Mouse (Mus musculus): ENCODE measurements around the gene Ptchd1. TPM values are rescaled to one million over a fixed set of nuclear protein-coding genes. Genes with fewer than 3 reads are reported as not detected.

Ptchd1 gene
- not detected for total RNA-seq (2023)

GRCm38 (mm10) chrX:155623701-155624281, at the start of gene Ptchd1:
Ptchd1 (minus strand) TSS chrX:155623814.

GRCm38 (mm10) chrX:155624341-155624841, 777 bp upstream of the Ptchd1 start, which contains the start of gene Gm15155:
Gm15155 (plus strand) TSS chrX:155624741.

Other genes starting within 250 kb of the Ptchd1 start
- not detected for gene Gm15155, start 927 bp upstream of the Ptchd1 start, total RNA-seq (2023)

All from CD8-positive naive resting alpha-beta T cell, adult 57 days (primary cell).